In genomic region chr13:101755228-101755627, GRCm38 (mm10) we compare ENCODE assay signal across 23 mouse cellular contexts. TPM values are rescaled to one million over a fixed set of nuclear protein-coding genes. Genes with fewer than 3 reads are reported as not detected.
A peak's percentile ranks its signal among the peaks of the same experiment; 100 is the strongest.
DNase-seq lines count a peak whose midpoint lies in the region; ATAC-seq and TF ChIP-seq lines count a peak whose summit lies in the region.
"Had no signal": no experiment of that assay in that cellular context is flagged by ENCODE, and none has a peak within 500 bp of the region (broad histone marks: within the 10 kb centered on the region; RNA-seq: fewer than 3 reads in every experiment).

No protein-coding gene starts in this region.

- ATAC-seq in lung, postnatal 0 days: no peak
- ATAC-seq: activated CD4-positive, CD25-positive, alpha-beta regulatory T cell, adult 4 months; CD4-positive, CD25-positive, alpha-beta regulatory T cell, adult 4 months; Patski had no signal

- H3ac ChIP-seq in C2C12 (ENCODE audit: control insufficient read depth, insufficient read length, low read depth): no peak overlapping the region
- H3ac ChIP-seq in myocyte (ENCODE audit: control insufficient read depth, insufficient read length): no peak overlapping the region

- peaks cover 17% of the 10 kb centered on the region; the same call in 1 of the 2 replicates for H3K36me3 ChIP-seq in lung, postnatal 0 days (ENCODE audit: insufficient read depth, low read length)
- peaks cover 27% of the 10 kb centered on the region for H3K36me3 ChIP-seq in C2C12 (ENCODE audit: control insufficient read depth, insufficient read depth)
- peaks cover 29% of the 10 kb centered on the region for H3K36me3 ChIP-seq in myocyte (ENCODE audit: control insufficient read depth, insufficient read depth)

- H3K79me2 ChIP-seq in C2C12 (ENCODE audit: control insufficient read depth, insufficient read depth): peaks cover 94% of the 10 kb centered on the region
- H3K79me2 ChIP-seq in myocyte (ENCODE audit: control insufficient read depth, insufficient read depth): peaks cover 97% of the 10 kb centered on the region

- H3K27ac ChIP-seq in gastrocnemius, adult 2 months: no peak overlapping the region
- no peak overlapping the region for H3K27ac ChIP-seq in lung, postnatal 0 days (ENCODE audit: low read length)

- H3K4me1 ChIP-seq in lung, postnatal 0 days (ENCODE audit: insufficient read depth, low read depth, low read length): peaks cover 44% of the 10 kb centered on the region

- 48% methylated on average over 2 of the region's 2 CpGs for WGBS in lung, postnatal 0 days

- no peaks in the 10 kb centered on the region for H3K27me3 ChIP-seq in lung, postnatal 0 days (replicated peaks; ENCODE audit: insufficient read depth, low read length)
- no peaks in the 10 kb centered on the region for H3K27me3 ChIP-seq in C2C12 (ENCODE audit: control insufficient read depth, insufficient read depth, insufficient read length)
- H3K27me3 ChIP-seq in myocyte (ENCODE audit: control insufficient read depth, insufficient read depth, insufficient read length): no peaks in the 10 kb centered on the region
- H3K27me3 ChIP-seq: CH12.LX, Patski had no signal

- no peak for TF ChIP-seq EP300 in lung, postnatal 0 days (IDR thresholded peaks at IDR 0.05)

- H3K4me2 ChIP-seq in lung, postnatal 0 days (replicated peaks; ENCODE audit: low read depth, low read length): no peak overlapping the region
- peak overlapping the region; percentile 36 for H3K4me2 ChIP-seq in myocyte (ENCODE audit: low read depth)

- H3K9me3 ChIP-seq in lung, postnatal 0 days (ENCODE audit: low read length): no peaks in the 10 kb centered on the region
- H3K9me3 ChIP-seq: G1E had no signal

- H3K79me3 ChIP-seq in C2C12 (ENCODE audit: low read depth): peaks cover 62% of the 10 kb centered on the region

- TF ChIP-seq CTCF in gastrocnemius, adult 2 months (IDR thresholded peaks at IDR 0.05): no peak
- no peak for TF ChIP-seq CTCF in lung, postnatal 0 days (IDR thresholded peaks at IDR 0.05)
- no peak for TF ChIP-seq CTCF in C2C12 (IDR thresholded peaks at IDR 0.05; ENCODE audit: control insufficient read depth, insufficient read depth, insufficient read length)

- intact Hi-C loops in gastrocnemius, adult 2 months (cut with DNase I): no loop called here

- no peak overlapping the region for H3K9ac ChIP-seq in lung, postnatal 0 days (replicated peaks; ENCODE audit: low read depth)

- no peak for DNase-seq in gastrocnemius, adult 2 months
- no peak for DNase-seq in gastrocnemius, postnatal 25 days
- peak; percentile 4 for DNase-seq in lung, postnatal 0 days (ENCODE audit: low spot score)
- DNase-seq in lung, adult 18-20 months: no peak
- no peak for DNase-seq in heart, adult 8-10 months (ENCODE audit: low spot score)
- no peak for DNase-seq in layer of hippocampus, postnatal 14 days (ENCODE audit: low spot score in 2 of 2)
- DNase-seq: adrenal gland, adult 2 months; adrenal gland, adult 8-10 months; adrenal gland, postnatal 10 days; adrenal gland, postnatal 14 days; adrenal gland, postnatal 25 days; adrenal gland, postnatal 36 days; B cell, adult 2 months; cerebellum, adult 11 months; cerebellum, adult 11-12 months; cerebellum, adult 18-20 months had no signal

- TF ChIP-seq POLR2A in myocyte (IDR thresholded peaks at IDR 0.05; ENCODE audit: insufficient read length, low read depth): no peak

- H3K4me3 ChIP-seq in gastrocnemius, adult 2 months: peak overlapping the region; percentile 1; the same call in 1 of the 2 replicates
- H3K4me3 ChIP-seq in lung, postnatal 0 days (ENCODE audit: low read depth, low read length): no peak overlapping the region
- H3K4me3 ChIP-seq in C2C12 (ENCODE audit: insufficient read depth, poor library complexity, severe bottlenecking): no peak overlapping the region
- no peak overlapping the region for H3K4me3 ChIP-seq in myocyte

TF ChIP-seq in C2C12, 6 proteins besides CTCF, POLR2A, EP300 and RAD21:
- no peak for TF ChIP-seq CEBPB (IDR thresholded peaks at IDR 0.05; ENCODE audit: low read depth)
- TF ChIP-seq MYOD1 (IDR thresholded peaks at IDR 0.05; ENCODE audit: control insufficient read depth, insufficient read length, low read depth): peak; percentile 97
TF ChIP-seq in C2C12: peak in this region for 1.

TF ChIP-seq in myocyte, 11 proteins besides CTCF, POLR2A, EP300 and RAD21:
- peak; percentile 55 for TF ChIP-seq TCF12 (IDR thresholded peaks at IDR 0.05; ENCODE audit: insufficient read depth, poor library complexity, severe bottlenecking)
- TF ChIP-seq CEBPB (IDR thresholded peaks at IDR 0.05; ENCODE audit: insufficient read depth, poor library complexity, severe bottlenecking): no peak
- TF ChIP-seq MYOD1 (IDR thresholded peaks at IDR 0.05; ENCODE audit: control insufficient read depth in 1 of 3, insufficient read length in 2 of 3, low read depth in 2 of 3): peak; percentile 74 to 96 (median 86)

RNA-seq across cellular contexts. Expression of gene Pik3r1, which starts 12.8 kb away (rescaled TPM):
- total RNA-seq in gastrocnemius, adult 2 months (2021): 10 to 100 TPM; 41.3 to 52.1 TPM
- total RNA-seq in gastrocnemius, postnatal 25 days (2021): 10 to 100 TPM; 25.4 to 27.0 TPM
- polyA plus RNA-seq in lung, postnatal 0 days (2015; fragmentation: Nextera tagmentation; extraction: Ambion mirVana): 26.3 and 28.1 TPM in 2 replicates
- polyA plus RNA-seq in C2C12 (2012; fragmentation: generic; extraction: Trizol): 7.3 TPM
- 6.8 TPM for polyA plus RNA-seq in myocyte (2012; fragmentation: generic; extraction: Trizol)
- total RNA-seq in heart, adult 8-10 months (2022): 100 to 1,000 TPM; 107 to 140 (median 112) TPM
- 100 to 1,000 TPM in 1 of 2 experiments, 10 to 100 TPM in 1; 98.7 to 102 TPM for total RNA-seq in layer of hippocampus, postnatal 14 days (2021)
